Mouse (Mus musculus): ENCODE results near the gene Oxld1. TPM values are rescaled to one million over a fixed set of nuclear protein-coding genes. Genes with fewer than 3 reads are reported as not detected.

The Oxld1 gene
- total and polyA plus RNA-seq, 2 experiments from 2014 or later = 40.1 to 69.2 TPM

GRCm38 (mm10) chr11:120472052-120472451, 14.2 kb upstream of the Oxld1 start:
- TF ChIP-seq EP300 (IDR thresholded peaks at IDR 0.05; ENCODE audit: low read depth) = no peak
- no peak for TF ChIP-seq CTCF (IDR thresholded peaks at IDR 0.05; ENCODE audit: low read depth)
- Histone ChIP-seq H3K27ac (ENCODE audit: low read depth) (no peak overlapping the region), H3K4me2 (ENCODE audit: low read depth, low read length) (no peak overlapping the region), H3K9me3 (replicated peaks; ENCODE audit: control insufficient read depth, low read length) (no peaks in the 10 kb centered on the region), H3K4me3 (ENCODE audit: low read depth, low read length) (no peak overlapping the region), H3K9ac (replicated peaks; ENCODE audit: low read depth, low read length) (no peak overlapping the region), H3K4me1 (ENCODE audit: control insufficient read depth, insufficient read depth) (peaks cover 10% of the 10 kb centered on the region), H3K36me3 (replicated peaks; ENCODE audit: control insufficient read depth, insufficient read depth, low read length) (peaks cover 76% of the 10 kb centered on the region), H3K27me3 (ENCODE audit: control insufficient read depth, insufficient read depth, low read length) (no peaks in the 10 kb centered on the region)
- DNase-seq (ENCODE audit: low spot score) (no peak), ATAC-seq (ENCODE audit: insufficient read depth, low read depth) (no peak)
- 96% methylated on average over 6 of the region's 6 CpGs for WGBS

- H3K36me3 ChIP-seq (replicated peaks; ENCODE audit: control insufficient read depth, insufficient read depth, low read length) = peaks cover 48% of the 10 kb centered on the region
- H3K27me3 ChIP-seq (ENCODE audit: control insufficient read depth, insufficient read depth, low read length) = no peaks in the 10 kb centered on the region
- TF ChIP-seq EP300 (IDR thresholded peaks at IDR 0.05; ENCODE audit: low read depth) = no peak
- no peak for TF ChIP-seq CTCF (IDR thresholded peaks at IDR 0.05; ENCODE audit: low read depth)
- peak overlapping the region; percentile 46 for H3K27ac ChIP-seq (ENCODE audit: low read depth)
- H3K4me1 ChIP-seq (ENCODE audit: control insufficient read depth, insufficient read depth) = peaks cover 16% of the 10 kb centered on the region
- H3K4me2 ChIP-seq (ENCODE audit: low read depth, low read length) = peak overlapping the region; percentile 94
- H3K9me3 ChIP-seq (replicated peaks; ENCODE audit: control insufficient read depth, low read length) = no peaks in the 10 kb centered on the region
- DNase-seq (ENCODE audit: low spot score) (no peak), ATAC-seq (ENCODE audit: insufficient read depth, low read depth) (no peak)
- peak overlapping the region; percentile 89 for H3K4me3 ChIP-seq (ENCODE audit: low read depth, low read length)
- under 1% methylated on average over 33 of the region's 33 CpGs for WGBS
- H3K9ac ChIP-seq (replicated peaks; ENCODE audit: low read depth, low read length) = peak overlapping the region; percentile 78
Measured at GRCm38 (mm10) chr11:120467736-120468092, 9.8 kb upstream of the Oxld1 start.

- TF ChIP-seq CTCF (IDR thresholded peaks at IDR 0.05; ENCODE audit: low read depth) (no peak), EP300 (IDR thresholded peaks at IDR 0.05; ENCODE audit: low read depth) (no peak)
- Histone ChIP-seq H3K4me1 (ENCODE audit: control insufficient read depth, insufficient read depth) (peaks cover 16% of the 10 kb centered on the region), H3K27me3 (ENCODE audit: control insufficient read depth, insufficient read depth, low read length) (no peaks in the 10 kb centered on the region), H3K36me3 (replicated peaks; ENCODE audit: control insufficient read depth, insufficient read depth, low read length) (peaks cover 48% of the 10 kb centered on the region), H3K9me3 (replicated peaks; ENCODE audit: control insufficient read depth, low read length) (no peaks in the 10 kb centered on the region), H3K4me3 (ENCODE audit: low read depth, low read length) (peak within 1 kb of the TSS; percentile 89), H3K9ac (replicated peaks; ENCODE audit: low read depth, low read length) (peak within 1 kb of the TSS; percentile 78), H3K4me2 (ENCODE audit: low read depth, low read length) (peak within 1 kb of the TSS; percentile 94), H3K27ac (ENCODE audit: low read depth) (peak within 1 kb of the TSS; percentile 46)
- peak; percentile 98 for DNase-seq (ENCODE audit: low spot score)
- peak; percentile 100 for ATAC-seq (ENCODE audit: insufficient read depth, low read depth)
- under 1% methylated on average over 53 of the region's 54 CpGs for WGBS
Measured at GRCm38 (mm10) chr11:120467051-120467735, 9.3 kb upstream of the Oxld1 start, which contains the start of gene Arl16. Arl16 (minus strand) TSS chr11:120467607.

- ATAC-seq (ENCODE audit: insufficient read depth, low read depth) = no peak
- Histone ChIP-seq H3K27me3 (ENCODE audit: control insufficient read depth, insufficient read depth, low read length) (no peaks in the 10 kb centered on the region), H3K27ac (ENCODE audit: low read depth) (no peak overlapping the region), H3K4me3 (ENCODE audit: low read depth, low read length) (no peak overlapping the region), H3K9ac (replicated peaks; ENCODE audit: low read depth, low read length) (no peak overlapping the region), H3K36me3 (replicated peaks; ENCODE audit: control insufficient read depth, insufficient read depth, low read length) (peaks cover 46% of the 10 kb centered on the region), H3K4me2 (ENCODE audit: low read depth, low read length) (no peak overlapping the region), H3K4me1 (ENCODE audit: control insufficient read depth, insufficient read depth) (peaks cover 16% of the 10 kb centered on the region), H3K9me3 (replicated peaks; ENCODE audit: control insufficient read depth, low read length) (no peaks in the 10 kb centered on the region)
- TF ChIP-seq EP300 (IDR thresholded peaks at IDR 0.05; ENCODE audit: low read depth) (no peak), CTCF (IDR thresholded peaks at IDR 0.05; ENCODE audit: low read depth) (no peak)
- 66% methylated on average over 4 of the region's 4 CpGs for WGBS
- DNase-seq (ENCODE audit: low spot score) = no peak
Measured at GRCm38 (mm10) chr11:120465521-120465920, 7.7 kb upstream of the Oxld1 start.

- peaks cover 35% of the 10 kb centered on the region for H3K36me3 ChIP-seq (replicated peaks; ENCODE audit: control insufficient read depth, insufficient read depth, low read length)
- no peak for ATAC-seq (ENCODE audit: insufficient read depth, low read depth)
- WGBS = 84% methylated on average over 5 of the region's 5 CpGs
Measured at GRCm38 (mm10) chr11:120464365-120464764, 6.5 kb upstream of the Oxld1 start.

GRCm38 (mm10) chr11:120463536-120463935, 5.7 kb upstream of the Oxld1 start:
- Histone ChIP-seq H3K4me2 (ENCODE audit: low read depth, low read length) (no peak overlapping the region), H3K4me1 (ENCODE audit: control insufficient read depth, insufficient read depth) (peaks cover 18% of the 10 kb centered on the region), H3K36me3 (replicated peaks; ENCODE audit: control insufficient read depth, insufficient read depth, low read length) (peaks cover 29% of the 10 kb centered on the region), H3K9ac (replicated peaks; ENCODE audit: low read depth, low read length) (no peak overlapping the region), H3K9me3 (replicated peaks; ENCODE audit: control insufficient read depth, low read length) (no peaks in the 10 kb centered on the region), H3K4me3 (ENCODE audit: low read depth, low read length) (no peak overlapping the region), H3K27ac (ENCODE audit: low read depth) (no peak overlapping the region), H3K27me3 (ENCODE audit: control insufficient read depth, insufficient read depth, low read length) (no peaks in the 10 kb centered on the region)
- 80% methylated on average over 2 of the region's 2 CpGs for WGBS
- no peak for ATAC-seq (ENCODE audit: insufficient read depth, low read depth)
- DNase-seq (ENCODE audit: low spot score) = no peak
- TF ChIP-seq CTCF (IDR thresholded peaks at IDR 0.05; ENCODE audit: low read depth) (no peak), EP300 (IDR thresholded peaks at IDR 0.05; ENCODE audit: low read depth) (no peak)

More at GRCm38 (mm10) chr11:120464365-120464764, 6.5 kb upstream of the Oxld1 start:
- no peaks in the 10 kb centered on the region for H3K27me3 ChIP-seq (ENCODE audit: control insufficient read depth, insufficient read depth, low read length)
- no peak for DNase-seq (ENCODE audit: low spot score)
- H3K4me3 ChIP-seq (ENCODE audit: low read depth, low read length) = no peak overlapping the region
- H3K4me1 ChIP-seq (ENCODE audit: control insufficient read depth, insufficient read depth) = peaks cover 16% of the 10 kb centered on the region
- H3K9ac ChIP-seq (replicated peaks; ENCODE audit: low read depth, low read length) = no peak overlapping the region
- no peaks in the 10 kb centered on the region for H3K9me3 ChIP-seq (replicated peaks; ENCODE audit: control insufficient read depth, low read length)
- TF ChIP-seq CTCF (IDR thresholded peaks at IDR 0.05; ENCODE audit: low read depth) = no peak
- TF ChIP-seq EP300 (IDR thresholded peaks at IDR 0.05; ENCODE audit: low read depth) = no peak
- no peak overlapping the region for H3K27ac ChIP-seq (ENCODE audit: low read depth)
- H3K4me2 ChIP-seq (ENCODE audit: low read depth, low read length) = no peak overlapping the region
